Mouse (Mus musculus) myocyte (in vitro differentiated cells): ENCODE results near the gene Myl10. TPM values are rescaled to one million over a fixed set of nuclear protein-coding genes. Genes with fewer than 3 reads are reported as not detected.

Experiments used
- H3K27me3 ChIP-seq: one replicate; pipeline ENCODE4 v1.6.1; 2011; ENCODE audit not compliant: control insufficient read depth, insufficient read depth, insufficient read length
- H3K36me3 ChIP-seq: one replicate; pipeline ENCODE4 v1.6.1; 2011; ENCODE audit not compliant: control insufficient read depth, insufficient read depth
- H3K4me2 ChIP-seq: one replicate; pipeline ENCODE4 v1.6.1; 2011; ENCODE audit warnings: low read depth, control low read depth
- H3K4me3 ChIP-seq: one replicate; pipeline ENCODE4 v1.5.1; 2011; ENCODE audit warnings: mild to moderate bottlenecking, control low read depth, moderate library complexity
- H3K79me2 ChIP-seq: one replicate; pipeline ENCODE4 v1.6.1; 2011; ENCODE audit not compliant: control insufficient read depth, insufficient read depth
- H3ac ChIP-seq: one replicate; pipeline ENCODE4 v1.6.1; 2011; ENCODE audit not compliant: control insufficient read depth, insufficient read length
- CEBPB ChIP-seq: IDR thresholded peaks from 2 replicates; pipeline ENCODE4 v1.6.1; 2011; ENCODE audit warnings: mild to moderate bottlenecking, moderate library complexity; ENCODE audit not compliant: poor library complexity, insufficient read depth, severe bottlenecking
- E2F4 ChIP-seq: IDR thresholded peaks from one replicate; pipeline ENCODE4 v1.6.1; 2011; ENCODE audit warnings: mild to moderate bottlenecking, control low read depth, moderate library complexity; ENCODE audit not compliant: insufficient read depth
- MAX ChIP-seq: IDR thresholded peaks from one replicate; pipeline ENCODE4 v1.6.1; 2011; ENCODE audit warnings: low read depth, mild to moderate bottlenecking, control low read depth
- MYOD1 ChIP-seq, 3 experiments: IDR thresholded peaks; one replicate each; pipeline ENCODE4 v1.6.1; 2011; ENCODE audit warnings: control low read depth in 2 of 3, low read depth in 2 of 3, mild to moderate bottlenecking in 2 of 3, moderate library complexity in 1 of 3; ENCODE audit not compliant: insufficient read length in 2 of 3, control insufficient read depth in 1 of 3
- MYOG ChIP-seq, 3 experiments: IDR thresholded peaks; one replicate each; pipeline ENCODE4 v1.6.1; 2011; ENCODE audit warnings: control low read depth in 2 of 3, low read depth in 2 of 3, mild to moderate bottlenecking in 2 of 3; ENCODE audit not compliant: insufficient read length in 2 of 3, control insufficient read depth in 1 of 3, insufficient read depth in 1 of 3
- POLR2A ChIP-seq: IDR thresholded peaks from one replicate; pipeline ENCODE4 v1.6.1; 2011; ENCODE audit warnings: low read depth, mild to moderate bottlenecking, control low read depth, moderate library complexity; ENCODE audit not compliant: insufficient read length
- POLR2AphosphoS2 ChIP-seq: IDR thresholded peaks from one replicate; pipeline ENCODE4 v1.6.1; 2011; ENCODE audit warnings: low read depth, control low read depth; ENCODE audit not compliant: insufficient read length
- REST ChIP-seq: IDR thresholded peaks from one replicate; pipeline ENCODE4 v1.6.1; 2011; ENCODE audit warnings: mild to moderate bottlenecking, control low read depth, moderate library complexity; ENCODE audit not compliant: insufficient read depth, insufficient read length
- SRF ChIP-seq: IDR thresholded peaks from one replicate; pipeline ENCODE4 v1.6.1; 2011; ENCODE audit warnings: low read depth; ENCODE audit not compliant: control insufficient read depth, insufficient read length
- TCF12 ChIP-seq: IDR thresholded peaks from one replicate; pipeline ENCODE4 v1.6.1; 2011; ENCODE audit warnings: mild to moderate bottlenecking, control low read depth; ENCODE audit not compliant: poor library complexity, insufficient read depth, severe bottlenecking
- TCF3 ChIP-seq: IDR thresholded peaks from one replicate; pipeline ENCODE4 v1.6.1; 2011; ENCODE audit warnings: low read depth, control low read depth; ENCODE audit not compliant: insufficient read length
- USF1 ChIP-seq: IDR thresholded peaks from one replicate; pipeline ENCODE4 v1.6.1; 2011; ENCODE audit warnings: low read depth, mild to moderate bottlenecking, control low read depth, moderate library complexity
- polyA plus RNA-seq: library from polyadenylated mRNA; unstranded; fragments of >200 nt; fragmentation: generic; extraction: Trizol; gene quantifications from one replicate; pipeline ENCODE4 v1.2.1, GENCODE M21; 2012; ENCODE audit warnings: missing spikeins

The Myl10 gene
- polyA plus RNA-seq, result 0.37 TPM

GRCm38 (mm10) chr5:136692784-136693183 lies at the start of gene Myl10:
Gene Myl10 (plus strand): TSS chr5:136693146.
- no peaks in the 10 kb centered on the region for H3K79me2 ChIP-seq
- TF ChIP-seq TCF3 (no peak), MYOD1 (IDR thresholded peaks at IDR 0.05; ENCODE audit: control insufficient read depth in 1 of 3, insufficient read length in 2 of 3, low read depth in 2 of 3) (no peak), REST (no peak), POLR2A (no peak), USF1 (no peak), MAX (no peak)

GRCm38 (mm10) chr5:136646731-136647328 lies 46.1 kb upstream of the Myl10 start:
- no peaks in the 10 kb centered on the region for H3K27me3 ChIP-seq
- no peak overlapping the region for H3K4me3 ChIP-seq
- no peaks in the 10 kb centered on the region for H3K79me2 ChIP-seq
- no peak overlapping the region for H3K4me2 ChIP-seq
- H3K36me3 ChIP-seq, result no peaks in the 10 kb centered on the region
- H3ac ChIP-seq, result no peak overlapping the region
- TF ChIP-seq MAX, result no peak
- no peak for TF ChIP-seq SRF
- TF ChIP-seq MYOD1 (IDR thresholded peaks at IDR 0.05; ENCODE audit: control insufficient read depth in 1 of 3, insufficient read length in 2 of 3, low read depth in 2 of 3), result no peak
- TF ChIP-seq TCF12, result no peak
- TF ChIP-seq REST, result no peak
- TF ChIP-seq USF1, result no peak
- TF ChIP-seq POLR2AphosphoS2, result no peak

More at GRCm38 (mm10) chr5:136692784-136693183, at the start of gene Myl10:
- H3K4me2 ChIP-seq, result no peak within 1 kb of the TSS
- H3ac ChIP-seq, result no peak within 1 kb of the TSS
- no peaks in the 10 kb centered on the region for H3K36me3 ChIP-seq
- H3K4me3 ChIP-seq, result no peak within 1 kb of the TSS
- H3K27me3 ChIP-seq, result no peaks in the 10 kb centered on the region

DNA sequence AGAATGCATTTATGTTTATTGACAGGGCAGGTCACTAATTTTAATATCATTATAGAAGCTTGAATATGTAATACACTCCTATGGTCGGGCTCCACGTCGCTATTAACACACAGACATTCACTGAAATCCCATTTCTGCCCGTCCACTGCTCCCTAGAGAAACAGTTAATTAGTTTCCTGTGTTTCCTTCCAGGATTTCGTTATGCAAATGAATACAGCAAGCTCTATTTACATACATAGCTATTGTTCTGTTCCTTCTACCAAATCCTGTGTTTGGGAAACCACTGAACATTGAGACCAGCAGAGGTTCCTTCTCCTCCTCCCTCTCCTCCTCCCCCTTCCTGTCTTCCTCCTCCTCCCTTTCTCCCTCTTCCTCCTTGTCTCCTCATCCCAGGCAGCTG lies 43.9 kb upstream of the Myl10 start:
- H3ac ChIP-seq, result no peak overlapping the region
- TF ChIP-seq MAX (no peak), REST (no peak), TCF3 (no peak), POLR2AphosphoS2 (no peak), MYOD1 (IDR thresholded peaks at IDR 0.05; ENCODE audit: control insufficient read depth in 1 of 3, insufficient read length in 2 of 3, low read depth in 2 of 3) (no peak), POLR2A (no peak), USF1 (no peak), E2F4 (no peak), TCF12 (no peak), CEBPB (no peak), SRF (no peak), MYOG (IDR thresholded peaks at IDR 0.05; ENCODE audit: control insufficient read depth in 1 of 3, insufficient read depth in 1 of 3, insufficient read length in 2 of 3, low read depth in 2 of 3) (no peak)
- H3K27me3 ChIP-seq, result no peaks in the 10 kb centered on the region

DNA sequence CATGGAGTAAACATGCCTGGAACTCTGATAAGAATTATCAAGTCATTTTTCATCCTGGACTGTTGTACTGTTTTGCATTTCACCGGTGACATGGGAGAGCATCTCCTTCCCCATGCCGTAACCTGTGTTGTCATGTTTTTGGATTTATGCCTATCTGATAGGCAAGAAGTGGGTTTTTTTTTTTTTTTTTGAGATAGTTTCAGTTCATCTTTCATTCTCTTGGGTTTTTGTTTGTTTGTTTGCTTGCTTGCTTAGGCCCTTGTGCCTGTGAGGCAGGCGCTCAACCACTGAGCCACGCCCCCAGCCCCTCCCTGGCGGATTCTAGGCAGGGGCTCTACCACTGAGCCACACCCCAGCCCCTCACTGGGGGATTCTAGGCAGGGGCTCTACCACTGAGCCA lies 43.3 kb upstream of the Myl10 start:
- Histone ChIP-seq H3K27me3 (no peaks in the 10 kb centered on the region), H3K36me3 (no peaks in the 10 kb centered on the region), H3K4me2 (no peak overlapping the region), H3K4me3 (no peak overlapping the region), H3K79me2 (no peaks in the 10 kb centered on the region), H3ac (no peak overlapping the region)
- TF ChIP-seq MYOD1 (IDR thresholded peaks at IDR 0.05; ENCODE audit: control insufficient read depth in 1 of 3, insufficient read length in 2 of 3, low read depth in 2 of 3) (no peak), SRF (no peak), MAX (no peak), USF1 (no peak), E2F4 (no peak), REST (no peak), POLR2A (no peak), TCF3 (no peak), TCF12 (no peak), POLR2AphosphoS2 (no peak), MYOG (IDR thresholded peaks at IDR 0.05; ENCODE audit: control insufficient read depth in 1 of 3, insufficient read depth in 1 of 3, insufficient read length in 2 of 3, low read depth in 2 of 3) (no peak)

More for the DNA sequence above, 43.9 kb upstream of the Myl10 start:
- H3K4me2 ChIP-seq, result no peak overlapping the region
- H3K79me2 ChIP-seq, result no peaks in the 10 kb centered on the region
- no peak overlapping the region for H3K4me3 ChIP-seq
- no peaks in the 10 kb centered on the region for H3K36me3 ChIP-seq

DNA sequence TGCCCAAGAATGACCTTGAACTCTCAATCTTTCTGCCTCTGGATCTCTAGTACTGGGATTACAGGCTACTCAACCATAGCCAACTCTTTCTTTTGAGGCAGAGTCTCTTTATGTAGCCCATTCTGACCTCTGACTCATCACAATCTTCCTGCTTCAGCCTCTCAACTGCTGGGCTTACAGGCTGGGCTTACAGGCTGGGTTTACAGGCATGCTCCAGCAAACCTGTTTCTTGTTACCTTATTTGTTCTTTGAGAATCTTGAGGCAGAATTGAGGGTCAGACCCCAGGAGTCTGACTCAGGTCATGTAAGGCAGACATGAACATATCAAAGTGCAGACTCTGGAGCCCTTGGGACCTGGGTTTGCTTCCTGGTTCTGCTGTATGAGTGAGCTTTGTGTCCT lies 38.5 kb upstream of the Myl10 start:
- no peaks in the 10 kb centered on the region for H3K27me3 ChIP-seq
- H3ac ChIP-seq, result no peak overlapping the region
- H3K79me2 ChIP-seq, result no peaks in the 10 kb centered on the region
- no peaks in the 10 kb centered on the region for H3K36me3 ChIP-seq
- TF ChIP-seq SRF (no peak), POLR2A (no peak)
- no peak overlapping the region for H3K4me3 ChIP-seq
- no peak overlapping the region for H3K4me2 ChIP-seq
